Mouse (Mus musculus): ENCODE measurements around the gene Aff3.

The Aff3 gene

DNA sequence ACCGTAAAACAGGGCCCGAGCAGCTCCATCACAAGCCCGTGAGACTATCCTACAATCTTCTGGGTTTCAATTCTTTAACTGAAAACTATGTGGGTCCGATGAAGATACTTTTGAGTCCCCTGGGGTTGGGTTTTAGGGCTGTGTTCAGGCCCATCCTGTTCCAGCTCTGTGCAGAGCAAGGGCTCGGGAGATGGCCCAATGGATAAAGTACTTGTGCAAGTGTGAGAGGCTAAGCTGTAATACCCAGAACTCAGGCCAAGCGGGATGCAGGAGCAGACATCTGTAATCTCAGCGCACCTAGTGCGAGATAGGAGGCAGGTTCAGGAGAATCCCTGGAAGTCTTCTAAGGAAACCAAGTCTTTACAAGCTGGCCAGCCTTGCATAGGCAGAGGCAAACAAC lies 355.4 kb downstream of the Aff3 start:
- DNase-seq = no peak

DNA sequence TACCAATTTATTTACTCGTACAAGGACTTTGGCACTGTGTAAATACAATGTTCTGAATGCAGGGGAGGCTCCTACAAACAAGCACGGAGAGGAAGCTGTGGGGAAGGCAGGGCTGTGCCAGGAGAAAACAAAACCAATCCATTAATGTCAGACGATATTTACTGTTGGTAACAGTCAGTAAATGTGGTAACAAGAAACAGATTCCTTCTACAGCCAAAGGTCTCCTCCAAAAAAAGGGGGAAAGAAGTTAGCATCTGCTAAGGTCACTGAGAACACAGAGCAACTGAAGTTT lies 356.1 kb downstream of the Aff3 start:
- no peak for DNase-seq

DNA sequence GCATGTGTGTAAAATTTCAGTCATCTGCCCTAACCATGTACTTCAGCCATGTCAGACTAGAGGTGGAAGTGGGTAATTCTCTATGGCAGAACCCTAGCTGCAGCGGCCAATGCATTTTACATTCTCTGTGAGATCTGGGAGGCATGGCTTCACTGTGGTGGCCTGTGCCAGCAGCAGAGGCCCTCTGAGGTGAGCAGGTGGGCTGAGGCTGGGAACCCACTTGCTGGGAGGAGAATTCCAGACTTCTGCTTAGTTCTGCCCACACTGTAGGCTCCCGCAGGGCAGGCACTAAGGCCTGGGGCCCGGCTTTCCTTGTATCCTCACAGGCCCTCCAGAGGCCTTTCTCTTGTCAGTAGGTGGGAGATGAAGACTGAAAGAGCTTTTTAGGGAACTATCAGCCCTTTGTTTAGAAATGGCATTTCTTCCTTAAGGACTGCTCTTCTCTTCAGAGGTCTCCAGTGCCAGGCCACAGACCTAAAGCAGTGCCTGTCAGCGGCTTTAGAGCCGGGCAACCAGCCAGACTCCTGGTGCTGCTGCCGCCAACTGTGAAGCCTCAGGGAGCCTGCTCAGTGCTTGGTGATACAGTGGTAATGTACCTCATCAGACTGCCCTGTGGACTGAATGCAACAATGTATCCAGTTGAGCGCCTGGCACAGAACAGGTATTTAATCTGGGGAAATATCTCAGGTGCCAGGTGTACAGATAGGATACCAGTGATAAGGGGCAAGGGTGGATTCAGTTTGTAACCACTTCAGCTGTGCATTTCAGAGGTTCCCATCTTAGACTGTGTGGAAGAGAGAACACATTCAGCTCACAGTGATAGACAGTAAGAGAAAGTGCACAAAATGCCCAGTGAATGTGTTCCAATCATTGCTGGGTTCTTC lies 356.7 kb downstream of the Aff3 start:
- DNase-seq = peak; percentile 37 to 41

DNA sequence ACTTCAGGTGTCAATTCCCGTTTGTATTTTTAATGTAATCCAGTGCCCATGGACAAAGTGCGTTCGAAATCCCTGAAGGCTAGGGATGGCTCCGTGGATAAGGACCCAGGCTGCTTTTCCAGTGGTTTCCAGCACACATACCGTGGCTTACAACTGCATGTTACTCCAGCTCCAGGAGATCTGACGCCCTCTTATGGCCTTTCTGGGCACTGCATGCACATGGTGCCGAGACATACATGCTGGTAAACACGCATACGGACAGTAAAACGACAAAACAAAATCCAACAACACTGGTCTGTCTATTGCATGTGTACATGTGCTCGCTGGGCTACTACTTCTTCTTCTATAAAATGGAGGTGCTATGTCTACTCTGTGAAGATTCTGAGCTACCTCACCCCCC lies 357.5 kb downstream of the Aff3 start:
- no peak for DNase-seq

DNA sequence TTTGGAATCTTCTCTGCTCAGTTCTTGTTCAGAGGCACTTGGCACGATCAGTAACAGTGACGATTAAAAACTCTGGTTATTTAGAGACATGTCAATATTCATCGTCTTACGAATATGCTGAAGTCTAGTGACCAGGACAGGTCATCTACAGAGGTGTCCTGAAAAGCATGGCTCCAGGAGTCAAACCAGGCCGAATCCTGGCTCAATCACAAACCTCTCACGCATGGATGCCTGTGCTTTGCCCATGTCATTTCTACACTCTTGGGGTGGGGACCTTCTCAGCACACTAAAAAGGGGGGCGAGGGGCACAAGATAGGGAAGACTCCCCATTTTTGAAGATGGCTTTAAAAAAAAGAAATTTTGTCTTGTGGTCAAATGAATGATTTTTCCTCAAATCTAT lies 358.6 kb downstream of the Aff3 start:
- no peak for DNase-seq

DNA sequence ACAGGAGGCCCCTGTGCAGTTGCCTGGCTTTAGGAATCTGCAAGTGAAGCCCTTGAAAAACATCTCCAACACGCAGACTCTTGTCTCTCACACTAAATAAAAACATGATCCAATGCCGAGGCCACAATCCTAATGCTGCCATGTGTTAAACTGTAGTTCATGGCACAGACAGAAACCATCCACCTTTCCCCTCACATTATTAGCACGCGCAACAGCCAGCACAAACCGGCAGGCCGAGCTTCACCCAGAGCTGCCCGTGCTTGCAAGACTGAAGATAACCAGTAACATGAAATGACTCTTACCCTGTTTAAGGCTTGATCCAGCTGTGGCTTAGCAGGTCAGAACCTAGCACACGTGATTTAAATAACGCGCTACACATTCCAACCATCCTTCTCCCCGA lies 360.4 kb downstream of the Aff3 start:
- DNase-seq = no peak

DNA sequence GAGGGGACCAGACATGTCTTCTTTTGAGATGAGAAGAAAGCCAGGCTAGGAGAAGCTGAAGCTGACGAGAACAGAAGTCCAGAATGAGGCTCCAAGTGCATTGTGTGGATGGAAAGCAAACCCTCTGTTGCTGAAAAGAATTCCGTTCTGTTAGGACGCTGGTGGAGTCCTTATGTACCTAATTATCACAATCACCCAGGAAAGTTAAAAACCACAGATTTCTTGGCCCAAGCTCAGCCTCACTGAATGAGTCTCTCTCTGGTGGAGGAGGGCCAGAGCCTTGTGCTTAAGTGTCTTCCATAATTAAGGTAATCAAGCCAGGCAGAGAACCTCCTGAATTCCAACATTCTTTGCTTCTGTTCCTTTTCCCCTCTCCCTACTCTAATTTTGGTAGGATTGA lies 366.5 kb downstream of the Aff3 start:
- DNase-seq = no peak

DNA sequence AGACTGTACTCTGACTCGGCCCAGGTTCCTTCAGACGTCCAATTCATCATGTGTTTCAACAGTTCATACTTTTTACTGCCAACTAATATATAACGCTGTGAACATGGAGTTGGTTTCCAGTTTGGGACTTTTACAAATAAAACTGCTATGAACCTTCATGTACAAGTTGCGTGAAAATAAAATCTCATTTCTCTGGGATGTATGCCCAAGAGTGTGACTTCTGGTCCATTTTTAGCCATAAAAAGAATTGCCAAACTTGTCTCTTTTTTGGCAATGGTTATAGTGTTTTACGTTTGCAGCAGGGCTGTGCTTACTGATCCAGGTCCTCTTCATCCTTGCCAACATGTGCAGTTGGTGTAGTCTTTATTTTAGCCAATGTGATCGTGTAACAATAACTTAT lies 369.8 kb downstream of the Aff3 start:
- DNase-seq = no peak

DNA sequence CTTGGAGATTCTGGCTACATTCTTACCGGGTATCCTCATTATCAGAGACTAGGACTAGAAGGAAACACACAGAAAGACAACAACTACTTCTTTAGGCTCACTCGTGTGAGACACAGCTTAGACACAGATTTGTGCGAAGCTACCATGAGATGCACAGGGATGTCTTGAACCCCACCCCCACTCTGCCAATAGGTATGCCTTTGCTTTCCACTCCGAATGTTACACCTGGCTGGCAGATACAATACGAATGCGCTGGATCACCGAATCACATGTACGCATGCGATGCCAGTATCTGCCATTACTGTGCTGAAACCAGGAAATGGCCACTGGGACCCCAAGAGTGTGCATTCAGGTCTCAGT lies 370.4 kb downstream of the Aff3 start:
- no peak for DNase-seq

DNA sequence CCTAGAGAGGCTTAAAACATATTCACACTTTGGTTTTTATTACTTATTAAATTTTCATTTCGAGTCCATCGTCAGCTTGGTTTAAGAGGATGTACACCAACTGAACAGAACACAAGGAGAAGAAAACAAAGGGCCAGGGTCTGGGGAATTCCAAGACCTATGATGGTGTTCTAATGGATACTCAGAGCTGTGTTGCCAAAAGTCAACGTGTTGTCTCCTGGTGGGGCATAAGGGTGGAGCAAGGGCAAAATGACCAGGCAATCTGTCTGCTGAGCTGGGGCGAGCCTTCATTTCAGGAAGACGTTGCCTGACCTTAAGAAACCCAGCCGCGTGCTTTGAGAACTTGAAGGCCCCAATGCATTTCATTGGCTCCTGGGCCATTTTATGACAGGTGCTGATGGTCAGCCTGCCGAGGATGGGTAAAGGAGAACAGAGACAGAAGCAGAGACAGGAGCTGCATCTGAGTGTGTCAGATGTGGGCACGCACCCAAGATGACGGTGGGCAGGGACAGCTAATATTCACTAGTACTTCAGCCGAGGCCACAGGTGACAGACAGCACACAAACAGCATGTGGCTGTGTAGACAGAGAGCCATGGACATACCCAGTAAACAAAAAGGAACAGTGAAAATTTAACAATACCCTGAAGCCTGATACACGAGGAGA lies 371.0 kb downstream of the Aff3 start:
- DNase-seq = no peak

DNA sequence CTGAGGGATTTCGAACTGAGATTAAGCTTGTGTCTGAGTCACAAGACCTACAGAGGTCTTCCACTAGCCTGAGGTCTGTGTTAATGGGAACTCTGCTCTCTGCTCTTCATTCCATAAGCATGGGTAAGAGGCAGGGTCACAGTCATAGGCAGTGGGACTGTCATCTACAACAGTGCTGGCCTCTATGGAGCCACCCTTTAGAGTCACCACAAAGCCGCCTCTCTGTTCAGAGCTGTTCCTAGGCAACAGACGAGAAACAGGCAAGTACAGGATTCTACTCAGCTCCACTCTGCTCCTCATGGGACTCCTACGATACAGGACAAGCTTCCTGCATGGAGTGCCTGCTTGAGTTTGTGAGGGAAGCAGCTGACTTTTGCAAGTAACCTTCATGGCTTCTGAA lies 371.9 kb downstream of the Aff3 start:
- DNase-seq = no peak

DNA sequence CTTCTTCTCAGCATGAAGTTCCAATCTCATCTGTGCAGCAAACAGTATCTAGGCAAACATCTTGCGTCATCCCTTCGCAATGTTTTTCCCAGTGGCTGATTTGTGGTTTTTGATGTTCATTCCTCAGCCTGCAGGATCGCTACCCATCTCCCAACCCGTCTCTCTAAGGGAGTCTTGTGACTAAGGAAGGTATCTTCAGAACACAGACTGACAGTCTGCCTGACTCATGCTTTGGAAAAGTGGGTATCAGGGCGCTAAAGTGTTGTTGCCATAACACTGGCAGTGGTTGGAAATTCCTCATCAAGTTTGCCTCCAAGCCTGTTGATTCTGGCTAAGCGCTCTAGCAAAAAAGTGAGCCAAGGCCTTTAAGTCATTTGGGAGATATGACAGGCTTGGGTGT lies 372.8 kb downstream of the Aff3 start:
- no peak for DNase-seq

DNA sequence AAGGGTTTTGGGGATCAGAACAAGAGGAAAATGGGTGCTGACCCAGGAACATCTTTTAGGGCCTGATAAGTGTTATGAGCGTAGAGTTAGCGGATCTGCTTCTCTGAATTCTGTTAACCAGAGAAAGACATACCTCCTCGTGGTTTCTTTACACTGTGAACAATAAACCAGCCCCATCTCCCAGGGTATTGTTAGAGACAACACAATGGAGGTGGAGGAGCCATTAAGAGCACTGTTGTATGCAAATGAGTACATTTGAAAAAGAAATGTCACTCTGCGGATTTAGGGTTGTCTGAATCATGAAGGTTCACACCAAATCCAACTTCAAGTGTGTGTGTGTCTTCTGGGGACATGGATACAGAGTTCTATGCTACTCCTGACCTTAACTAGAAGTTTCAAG lies 373.3 kb downstream of the Aff3 start:
- no peak for DNase-seq

DNA sequence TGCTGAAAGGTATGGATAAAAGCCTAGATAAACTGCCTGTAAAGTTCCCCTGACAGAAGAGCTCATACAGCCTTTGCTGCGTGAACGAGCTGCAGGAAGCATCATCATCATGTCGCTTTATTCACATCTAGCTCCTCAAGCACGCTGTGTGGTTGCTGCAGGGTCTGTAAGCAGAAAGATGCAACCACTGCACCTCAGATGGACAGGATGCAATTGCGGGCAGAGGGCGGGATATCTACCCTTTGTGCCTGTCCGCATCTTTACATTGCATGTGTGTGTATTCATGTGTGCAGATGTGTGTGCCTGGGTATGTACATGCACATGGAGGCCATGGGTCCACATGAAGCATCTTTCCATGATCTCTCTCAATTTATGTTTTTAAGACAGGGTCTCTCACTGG lies 373.9 kb downstream of the Aff3 start:
- DNase-seq = no peak

DNA sequence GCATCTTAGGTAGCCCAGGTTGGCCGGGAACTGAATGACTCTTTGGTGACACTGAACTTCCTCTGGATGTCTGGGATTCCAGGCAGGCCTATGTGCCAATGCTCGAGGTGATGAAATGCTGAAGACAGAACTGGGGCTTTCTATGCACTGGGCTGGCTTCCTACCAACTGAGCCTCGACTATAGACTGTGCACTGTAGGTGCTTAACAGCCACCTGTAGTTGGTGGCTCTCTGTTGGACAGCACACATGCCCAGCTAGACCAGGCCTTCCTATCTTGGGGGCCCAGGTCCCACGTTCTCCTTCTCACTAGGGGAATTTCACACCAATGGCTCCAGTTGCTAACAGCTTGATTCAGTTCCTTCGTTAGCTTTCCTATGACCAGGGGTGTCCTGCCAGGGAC lies 374.9 kb downstream of the Aff3 start:
- no peak for DNase-seq

DNA sequence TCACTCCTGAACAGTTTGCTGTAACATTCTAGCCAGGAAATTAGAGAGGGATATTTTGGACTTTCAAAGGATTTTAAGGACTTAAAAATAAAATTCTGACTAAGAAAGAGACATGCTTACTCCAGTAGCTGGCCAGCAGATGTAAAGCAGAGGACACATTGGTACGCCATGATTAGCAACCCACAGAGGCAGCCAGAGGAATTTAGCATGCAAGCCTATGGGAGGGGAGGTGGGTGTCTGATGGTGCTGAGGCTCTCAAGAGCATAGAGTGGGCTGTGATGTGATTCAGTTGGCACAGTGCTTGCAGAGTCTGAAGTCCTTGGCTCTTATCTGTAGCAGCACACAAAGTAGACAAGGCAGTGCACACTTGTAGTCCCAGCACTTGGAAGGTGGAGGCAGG lies 376.0 kb downstream of the Aff3 start:
- no peak for DNase-seq

DNA sequence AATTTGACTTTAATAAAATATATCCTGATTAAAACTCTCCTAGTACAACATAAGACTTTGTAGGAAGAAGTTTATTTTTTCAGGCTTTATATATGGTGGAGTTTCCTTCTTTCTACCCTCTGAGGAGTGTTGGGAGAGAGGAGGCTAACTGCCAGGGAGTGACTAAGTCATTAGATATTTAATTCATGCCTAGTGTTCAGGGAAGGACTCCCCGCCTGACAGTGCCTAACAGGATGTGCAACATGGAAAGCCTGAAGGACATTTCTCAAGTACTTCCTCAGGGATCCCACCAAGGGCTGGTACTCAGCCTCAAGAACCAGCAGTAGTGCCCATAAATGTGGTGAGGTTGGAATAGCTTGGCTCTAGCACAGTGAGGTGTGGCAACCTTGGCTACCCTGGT lies 378.2 kb downstream of the Aff3 start:
- no peak for DNase-seq

DNA sequence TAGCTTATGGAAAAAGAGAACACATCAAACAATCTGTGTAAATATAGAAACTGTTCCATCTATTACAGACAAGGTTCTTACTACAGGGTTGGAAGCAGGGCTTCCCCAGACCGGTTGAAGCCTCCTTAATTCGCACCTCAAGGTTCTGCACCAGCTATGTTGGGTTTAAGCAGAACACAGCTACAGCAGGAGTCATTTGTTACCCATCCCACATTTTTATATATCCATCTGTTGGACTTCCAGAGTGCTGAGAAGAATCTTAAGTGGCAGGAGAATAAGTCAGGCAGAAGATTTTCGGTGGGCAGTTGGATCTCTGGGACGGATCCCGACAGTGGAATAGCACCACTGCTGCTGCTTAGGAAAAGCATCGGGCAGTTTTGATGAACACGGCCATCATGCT lies 384.2 kb downstream of the Aff3 start:
- DNase-seq = no peak

DNA sequence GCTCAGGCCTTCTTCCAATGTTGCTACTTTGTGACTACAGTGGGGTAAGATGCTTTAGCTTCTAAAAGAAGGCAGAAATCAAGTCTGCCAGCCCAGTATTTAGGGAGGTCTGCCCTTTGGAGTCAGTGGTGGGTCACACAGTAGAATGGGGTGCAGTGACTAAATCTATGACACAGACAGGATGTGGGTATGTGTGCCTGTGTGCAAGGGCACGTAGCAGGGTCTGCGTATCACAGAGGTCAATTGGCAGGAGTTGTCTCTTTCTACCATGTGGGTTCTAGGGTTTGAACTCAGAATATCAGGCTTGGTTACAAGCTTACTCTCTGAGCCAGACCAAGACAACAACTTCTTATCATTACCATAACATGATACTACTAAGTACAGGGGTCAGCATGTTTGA lies 393.4 kb downstream of the Aff3 start:
- DNase-seq = no peak

DNA sequence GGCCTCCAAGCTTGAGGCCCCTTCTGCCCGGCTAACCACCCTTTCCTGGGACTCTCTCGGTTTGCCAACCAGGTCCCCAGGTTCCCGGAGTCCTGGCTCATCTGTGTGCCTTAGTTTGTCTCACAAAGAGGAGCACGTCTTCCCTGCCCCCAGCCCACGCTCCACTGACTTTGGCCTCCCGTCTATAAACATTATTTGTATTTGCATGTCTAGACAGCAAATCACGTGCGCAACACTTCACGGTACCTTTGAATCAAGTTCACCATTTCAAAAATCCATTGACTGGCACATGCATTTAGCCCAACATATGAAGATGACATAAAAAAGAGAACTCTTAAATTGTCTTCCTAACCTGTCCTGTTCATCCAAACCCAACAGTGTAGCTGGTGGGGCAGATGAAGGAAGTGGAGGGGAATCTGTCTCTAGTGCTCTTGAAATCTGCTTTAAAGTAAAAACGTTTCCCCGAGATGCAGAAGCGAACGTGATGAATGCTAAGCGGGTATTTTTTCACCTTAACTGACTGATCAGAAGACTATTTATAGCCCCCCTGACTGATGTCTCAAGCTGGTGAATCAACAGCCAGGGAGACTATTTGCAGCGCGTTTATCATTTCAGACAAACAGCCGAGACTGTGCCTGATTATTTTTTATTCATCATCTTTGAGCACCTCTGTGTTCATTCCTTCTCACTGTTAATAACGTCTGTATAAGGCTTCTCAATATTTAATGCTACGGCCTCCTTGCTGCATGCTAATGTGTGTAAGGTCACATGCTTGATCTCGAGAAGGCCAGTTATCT lies 396.3 kb downstream of the Aff3 start:
- DNase-seq = no peak

DNA sequence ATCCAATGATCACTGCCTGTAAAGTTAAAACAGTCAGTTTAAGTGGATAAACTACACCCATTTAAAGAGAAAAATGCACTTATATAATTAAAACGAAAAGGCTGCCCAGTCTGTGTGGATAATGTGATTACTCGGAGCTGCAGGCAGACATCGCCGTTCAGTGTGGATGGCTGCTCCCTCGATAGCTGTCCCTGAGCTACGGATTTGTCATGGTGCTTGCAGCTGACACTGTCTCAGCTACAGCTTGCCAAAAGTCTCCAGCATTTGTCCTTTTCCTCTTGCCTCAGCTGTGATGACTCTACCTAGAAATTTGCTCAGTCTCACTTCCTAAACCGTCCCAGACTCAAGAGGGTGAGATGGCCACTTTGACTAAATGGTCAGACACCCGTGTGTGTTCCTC lies 401.5 kb downstream of the Aff3 start:
- no peak for DNase-seq

DNA sequence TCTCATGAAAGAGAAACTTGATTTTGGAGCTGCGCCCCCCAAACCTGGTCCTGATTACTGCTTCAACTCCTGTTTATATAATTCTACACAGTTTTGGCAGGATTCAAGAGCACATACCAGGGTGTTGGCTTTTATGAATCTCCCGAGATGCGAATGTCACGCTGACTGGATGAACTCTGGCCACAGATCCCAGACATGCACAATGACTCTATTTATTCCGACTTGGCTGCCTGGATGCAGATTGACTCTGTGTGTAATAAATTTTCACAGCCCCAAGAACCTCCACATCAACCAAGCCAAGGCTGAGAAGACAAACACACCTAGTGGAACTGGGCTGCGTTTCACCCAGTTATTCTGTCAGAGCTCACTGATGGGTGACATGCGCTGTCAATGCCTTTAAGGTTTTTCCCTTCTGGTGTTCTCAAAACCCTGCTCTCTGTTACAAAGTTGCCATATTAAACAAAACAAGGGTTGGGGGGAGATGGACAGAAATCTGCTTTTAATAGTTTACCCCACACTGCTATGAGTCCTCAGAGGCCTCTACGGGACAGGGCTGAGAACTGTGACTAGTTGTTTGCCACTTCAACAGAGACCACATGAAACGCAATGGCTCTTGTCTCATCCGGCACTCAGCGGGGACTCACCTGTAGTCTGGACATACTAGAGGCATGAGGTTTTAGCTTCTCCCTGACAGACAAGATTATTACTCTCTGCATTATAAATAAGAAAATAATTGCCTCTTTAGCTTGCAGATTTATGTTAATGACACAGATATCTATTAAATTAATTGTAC lies 402.2 kb downstream of the Aff3 start:
- DNase-seq = peak; percentile 18 to 22

DNA sequence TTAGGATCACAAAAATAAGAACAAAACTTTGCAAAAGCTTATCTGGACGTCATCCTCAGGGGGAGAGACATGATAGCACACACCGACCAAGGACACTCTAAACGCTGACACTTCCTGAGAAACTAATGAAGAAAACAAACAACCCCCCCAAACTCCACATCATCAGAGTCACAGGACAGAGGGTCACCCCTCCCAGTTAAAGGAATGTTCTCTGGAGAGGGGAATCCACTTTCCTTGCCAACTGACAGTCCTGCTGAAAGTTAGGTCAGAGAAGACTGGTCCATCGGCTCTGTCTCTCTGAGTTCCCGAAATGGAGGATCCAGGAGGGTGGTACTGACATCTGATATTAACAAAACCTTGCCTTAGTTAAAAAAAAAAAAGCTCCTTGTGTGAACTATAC lies 403.7 kb downstream of the Aff3 start:
- DNase-seq = peak in 1 of 2 experiments; percentile 21

All from lung, adult 18-20 months (tissue).